8 mouse cellular contexts compared by ENCODE assay signal in genomic region chr12:73584610-73585240, GRCm38 (mm10). TPM values are rescaled to one million over a fixed set of nuclear protein-coding genes. Genes with fewer than 3 reads are reported as not detected.
A peak's percentile ranks its signal among the peaks of the same experiment; 100 is the strongest.
DNase-seq lines count a peak whose midpoint lies in the region; ATAC-seq and TF ChIP-seq lines count a peak whose summit lies in the region.

Gene Prkch, plus strand, starts transcription at chr12:73584796.

- H3K27me3 ChIP-seq in embryonic facial prominence, embryonic 11.5 days (ENCODE audit: control insufficient read depth, insufficient read depth, low read length): peaks cover 6% of the 10 kb centered on the region; the same call in 1 of the 2 replicates
- H3K27me3 ChIP-seq in kidney, adult 2 months (replicated peaks; ENCODE audit: control insufficient read depth, insufficient read depth, low read length): peaks cover 2% of the 10 kb centered on the region; the same call in 1 of the 2 replicates
- H3K27me3 ChIP-seq in limb, embryonic 13.5 days: peaks cover 64% of the 10 kb centered on the region
- H3K27me3 ChIP-seq in midbrain, embryonic 13.5 days: peaks cover 47% of the 10 kb centered on the region

- H3K27ac ChIP-seq in embryonic facial prominence, embryonic 11.5 days (replicated peaks; ENCODE audit: low read depth, low read length): peak within 1 kb of the TSS; percentile 65
- H3K27ac ChIP-seq in kidney, adult 2 months (ENCODE audit: insufficient read depth, low read depth, low read length): peak within 1 kb of the TSS; percentile 68
- H3K27ac ChIP-seq in limb, embryonic 13.5 days: peak within 1 kb of the TSS; percentile 44; the same call in 1 of the 2 replicates
- H3K27ac ChIP-seq in midbrain, embryonic 13.5 days: peak within 1 kb of the TSS; percentile 44

- peak; percentile 77 for DNase-seq in adrenal gland, adult 8-10 months
- peak; percentile 88 for DNase-seq in embryonic facial prominence, embryonic 11.5 days (ENCODE audit: low spot score)
- DNase-seq in heart, adult 8-10 months (ENCODE audit: low spot score): peak; percentile 81
- DNase-seq in kidney, adult 2 months: peak; percentile 92
- DNase-seq in skeletal muscle tissue, adult 2 months (ENCODE audit: low read depth, low spot score): peak; percentile 47
- DNase-seq in yolk sac, embryonic 10.5 days (ENCODE audit: low spot score): peak; percentile 89

- ATAC-seq in embryonic facial prominence, embryonic 11.5 days (replicated peaks; ENCODE audit: insufficient number of reproducible peaks, low FRiP score, low TSS enrichment, low read depth): peak; percentile 91
- ATAC-seq in limb, embryonic 13.5 days (ENCODE audit: low FRiP score, low read depth): peak; percentile 87
- peak; percentile 92 for ATAC-seq in midbrain, embryonic 13.5 days

- no peaks in the 10 kb centered on the region; the same call in 1 of the 2 replicates for H3K4me1 ChIP-seq in embryonic facial prominence, embryonic 11.5 days (ENCODE audit: control insufficient read depth, insufficient read depth, low read length)
- H3K4me1 ChIP-seq in kidney, adult 2 months (ENCODE audit: control insufficient read depth, insufficient read depth, low read length): no peaks in the 10 kb centered on the region
- peaks cover 16% of the 10 kb centered on the region for H3K4me1 ChIP-seq in limb, embryonic 13.5 days
- H3K4me1 ChIP-seq in midbrain, embryonic 13.5 days (replicated peaks): peaks cover 20% of the 10 kb centered on the region; the same call in 1 of the 2 replicates

- no peak; the same call in 1 of the 2 replicates for TF ChIP-seq CTCF in kidney, adult 2 months (conservative IDR thresholded peaks at IDR 0.05; ENCODE audit: insufficient read depth, insufficient read length, low read depth, low read length)

- TF ChIP-seq POLR2A in kidney, adult 2 months (IDR thresholded peaks at IDR 0.05; ENCODE audit: low read depth, low read length): no peak

- H3K4me2 ChIP-seq in embryonic facial prominence, embryonic 11.5 days (ENCODE audit: low read depth, low read length): peak within 1 kb of the TSS; percentile 83
- H3K4me2 ChIP-seq in limb, embryonic 13.5 days (replicated peaks): peak within 1 kb of the TSS; percentile 93
- H3K4me2 ChIP-seq in midbrain, embryonic 13.5 days (replicated peaks): peak within 1 kb of the TSS; percentile 91

- peak within 1 kb of the TSS; percentile 71 for H3K9ac ChIP-seq in embryonic facial prominence, embryonic 11.5 days (replicated peaks; ENCODE audit: low read length)
- peak within 1 kb of the TSS; percentile 82 for H3K9ac ChIP-seq in limb, embryonic 13.5 days
- H3K9ac ChIP-seq in midbrain, embryonic 13.5 days (replicated peaks): peak within 1 kb of the TSS; percentile 82

- peak within 1 kb of the TSS; percentile 66 for H3K4me3 ChIP-seq in embryonic facial prominence, embryonic 11.5 days (ENCODE audit: low read depth, low read length)
- peak within 1 kb of the TSS; percentile 58 for H3K4me3 ChIP-seq in kidney, adult 2 months (ENCODE audit: insufficient read depth, low read depth, low read length)
- H3K4me3 ChIP-seq in limb, embryonic 13.5 days: peak within 1 kb of the TSS; percentile 75
- H3K4me3 ChIP-seq in midbrain, embryonic 13.5 days (replicated peaks): peak within 1 kb of the TSS; percentile 71

- H3K36me3 ChIP-seq in embryonic facial prominence, embryonic 11.5 days (replicated peaks; ENCODE audit: control insufficient read depth, insufficient read depth, low read depth, low read length): no peaks in the 10 kb centered on the region
- H3K36me3 ChIP-seq in kidney, adult 2 months (ENCODE audit: control insufficient read depth, insufficient read depth, low read length): no peaks in the 10 kb centered on the region
- H3K36me3 ChIP-seq in limb, embryonic 13.5 days: no peaks in the 10 kb centered on the region
- no peaks in the 10 kb centered on the region for H3K36me3 ChIP-seq in midbrain, embryonic 13.5 days

- WGBS in embryonic facial prominence, embryonic 11.5 days: under 1% methylated on average over 58 of the region's 61 CpGs
- whole genome bisulfite sequencing in kidney, adult 2 months: under 1% methylated on average over 61 of the region's 61 CpGs
- WGBS in limb, embryonic 13.5 days: under 1% methylated on average over 39 of the region's 61 CpGs
- WGBS in midbrain, embryonic 13.5 days: under 1% methylated on average over 58 of the region's 61 CpGs

- H3K9me3 ChIP-seq in embryonic facial prominence, embryonic 11.5 days (replicated peaks; ENCODE audit: control insufficient read depth, low read length): no peaks in the 10 kb centered on the region
- H3K9me3 ChIP-seq in limb, embryonic 13.5 days: no peaks in the 10 kb centered on the region
- H3K9me3 ChIP-seq in midbrain, embryonic 13.5 days: no peaks in the 10 kb centered on the region

RNA-seq across cellular contexts. Expression of gene Prkch, which starts in this region (rescaled TPM):
- 10 to 100 TPM; 11.8 to 20.1 (median 17.1) TPM for total RNA-seq in adrenal gland, adult 8-10 months (2022)
- 11.6 TPM in 2 replicates for polyA plus RNA-seq in embryonic facial prominence, embryonic 11.5 days (2014; fragmentation: Nextera tagmentation; extraction: Ambion mirVana)
- 10 to 100 TPM; 14.1 to 19.8 (median 15.4) TPM for total RNA-seq in heart, adult 8-10 months (2022)
- 8.4 and 9.5 TPM in 2 replicates for polyA plus RNA-seq in kidney, adult 2 months (2012; rRNA removed)
- 8.4 and 9.0 TPM in 2 replicates for polyA plus RNA-seq in limb, embryonic 13.5 days (2015; fragmentation: Nextera tagmentation; extraction: Ambion mirVana)
- polyA plus RNA-seq in midbrain, embryonic 13.5 days (2015; fragmentation: Nextera tagmentation; extraction: Ambion mirVana): 3.9 and 5.5 TPM in 2 replicates

Comparison
In these comparisons a context has a peak if more than half of its experiments do, and no peak if none do; other contexts are left out.
1. Peak in every context shown above with its lines: DNase-seq, ATAC-seq, H3K4me3 ChIP-seq and H3K27ac ChIP-seq.